Comparison of ENCODE assay signal across 8 mouse cellular contexts in genomic region chr2:33131500-33132092, GRCm38 (mm10). TPM values are rescaled to one million over a fixed set of nuclear protein-coding genes. Genes with fewer than 3 reads are reported as not detected.
A peak's percentile ranks its signal among the peaks of the same experiment; 100 is the strongest.
DNase-seq lines count a peak whose midpoint lies in the region; ATAC-seq and TF ChIP-seq lines count a peak whose summit lies in the region.

Gene Garnl3 (minus strand): TSS chr2:33131654.

- no peak for TF ChIP-seq POLR2A in bone marrow macrophage, adult 2 months (IDR thresholded peaks at IDR 0.05; ENCODE audit: borderline replicate concordance, low read depth, low read length)

- H3K9me3 ChIP-seq in forebrain, embryonic 11.5 days (ENCODE audit: control insufficient read depth, low read length), result no peaks in the 10 kb centered on the region
- no peaks in the 10 kb centered on the region for H3K9me3 ChIP-seq in neural tube, embryonic 15.5 days (replicated peaks)

- ATAC-seq in forebrain, embryonic 11.5 days (replicated peaks; ENCODE audit: low FRiP score), result peak; percentile 50
- peak; percentile 60 for ATAC-seq in neural tube, embryonic 15.5 days (ENCODE audit: low FRiP score)

- peaks cover 8% of the 10 kb centered on the region for H3K4me1 ChIP-seq in bone marrow macrophage, adult 2 months (ENCODE audit: control insufficient read depth, insufficient read depth, low read length)
- peaks cover 3% of the 10 kb centered on the region; the same call in 1 of the 2 replicates for H3K4me1 ChIP-seq in forebrain, embryonic 11.5 days (replicated peaks; ENCODE audit: control insufficient read depth, insufficient read depth, low read length)
- peaks cover 33% of the 10 kb centered on the region for H3K4me1 ChIP-seq in neural tube, embryonic 15.5 days

- under 1% methylated on average over 22 of the region's 22 CpGs for WGBS in forebrain, embryonic 11.5 days
- under 1% methylated on average over 22 of the region's 22 CpGs for WGBS in neural tube, embryonic 15.5 days

- TF ChIP-seq CTCF in bone marrow macrophage, adult 2 months (IDR thresholded peaks at IDR 0.05; ENCODE audit: low read depth, low read length), result peak; percentile 29; the same call in 1 of the 2 replicates
- TF ChIP-seq CTCF in layer of hippocampus, adult 2 months (conservative IDR thresholded peaks at IDR 0.05), result peak; percentile 86

- H3K4me2 ChIP-seq in forebrain, embryonic 11.5 days (ENCODE audit: low read depth, low read length, severe bottlenecking), result peak within 1 kb of the TSS; percentile 96
- H3K4me2 ChIP-seq in neural tube, embryonic 15.5 days, result peak within 1 kb of the TSS; percentile 98

- peaks cover 9% of the 10 kb centered on the region; the same call in 1 of the 2 replicates for H3K27me3 ChIP-seq in forebrain, embryonic 11.5 days (ENCODE audit: control insufficient read depth, insufficient read depth, low read length)
- H3K27me3 ChIP-seq in neural tube, embryonic 15.5 days (replicated peaks), result no peaks in the 10 kb centered on the region; the same call in 1 of the 2 replicates

- H3K27ac ChIP-seq in bone marrow macrophage, adult 2 months (ENCODE audit: insufficient read depth, low read depth, low read length), result no peak within 1 kb of the TSS
- H3K27ac ChIP-seq in forebrain, embryonic 11.5 days (ENCODE audit: low read depth, low read length), result no peak within 1 kb of the TSS
- peak within 1 kb of the TSS; percentile 85 for H3K27ac ChIP-seq in layer of hippocampus, adult 2 months
- H3K27ac ChIP-seq in neural tube, embryonic 15.5 days (replicated peaks), result peak within 1 kb of the TSS; percentile 75

- DNase-seq in ES-CJ7 (ENCODE audit: low read depth, low spot score), result peak; percentile 88
- DNase-seq in forebrain, embryonic 11.5 days (ENCODE audit: low spot score), result peak; percentile 80
- peak; percentile 61 for DNase-seq in heart, postnatal 25 days (ENCODE audit: low spot score)
- peak; percentile 55 to 58 for DNase-seq in layer of hippocampus, adult 2 months (ENCODE audit: low spot score in 2 of 2)
- DNase-seq in lung, adult 18-20 months, result peak; percentile 77 to 78
- peak; percentile 72 for DNase-seq in thymus, postnatal 25 days

- H3K4me3 ChIP-seq in bone marrow macrophage, adult 2 months (ENCODE audit: insufficient read depth, low read length), result peak within 1 kb of the TSS; percentile 65
- H3K4me3 ChIP-seq in forebrain, embryonic 11.5 days (ENCODE audit: low read depth, low read length), result peak within 1 kb of the TSS; percentile 62
- H3K4me3 ChIP-seq in layer of hippocampus, adult 2 months, result peak within 1 kb of the TSS; percentile 94
- peak within 1 kb of the TSS; percentile 79 for H3K4me3 ChIP-seq in neural tube, embryonic 15.5 days (replicated peaks)

- no peaks in the 10 kb centered on the region for H3K36me3 ChIP-seq in forebrain, embryonic 11.5 days (ENCODE audit: control insufficient read depth, insufficient read depth, low read length)
- 0 out of 2 replicates have a peak, but pooled peaks cover 4% of the 10 kb centered on the region for H3K36me3 ChIP-seq in neural tube, embryonic 15.5 days

- peak within 1 kb of the TSS; percentile 68 for H3K9ac ChIP-seq in forebrain, embryonic 11.5 days (ENCODE audit: low read length)
- peak within 1 kb of the TSS; percentile 80 for H3K9ac ChIP-seq in neural tube, embryonic 15.5 days (replicated peaks)

- intact Hi-C loops in heart, postnatal 25 days (cut with DNase I), result loop anchor here (5.0 kb wide), 2 partner anchors 109 to 139 kb away; no protein-coding TSS in a partner anchor

RNA-seq across cellular contexts. Expression of gene Garnl3, which starts in this region (rescaled TPM):
- 3.0 and 4.4 TPM in 2 replicates for polyA plus RNA-seq in bone marrow macrophage, adult 2 months (2012; ENCODE audit: insufficient read depth, insufficient read length, missing spikeins)
- 9.7 and 12.9 TPM in 2 replicates for polyA plus RNA-seq in forebrain, embryonic 11.5 days (2014; fragmentation: Nextera tagmentation; extraction: Ambion mirVana)
- 1 to 10 TPM; 3.0 to 3.3 TPM for total RNA-seq in heart, postnatal 25 days (2021)
- 10 to 100 TPM; 31.7 to 35.2 TPM for total RNA-seq in layer of hippocampus, adult 2 months (2021)
- polyA plus RNA-seq in neural tube, embryonic 15.5 days (2015; fragmentation: Nextera tagmentation; extraction: Ambion mirVana), result 49.6 and 62.3 TPM in 2 replicates

Comparison
In these comparisons a context has a peak if more than half of its experiments do, and no peak if none do; other contexts are left out.
1. RNA of gene Garnl3 (total RNA-seq): 31.7 to 35.2 TPM in layer of hippocampus, adult 2 months; 3.0 to 3.3 TPM in heart, postnatal 25 days; every median in the first group is over 4 times any median in the second.
2. H3K27ac ChIP-seq: peak in layer of hippocampus, adult 2 months (single experiment) and neural tube, embryonic 15.5 days (single experiment); none in bone marrow macrophage, adult 2 months (single experiment) and forebrain, embryonic 11.5 days (single experiment).
3. Peak in every context shown above with its lines, with median percentiles within 50 percentile points of each other: DNase-seq and H3K4me3 ChIP-seq.